Mouse (Mus musculus): ENCODE measurements around the gene Khdc4. TPM values are rescaled to one million over a fixed set of nuclear protein-coding genes. Genes with fewer than 3 reads are reported as not detected.

The Khdc4 gene
- total RNA-seq, 2 experiments from 2014 or later: 51.5 to 61.6 TPM

- peak in 1 of 2 experiments; percentile 28 for DNase-seq (ENCODE audit: low spot score in 2 of 2)
Observed at GRCm38 (mm10) chr3:88717198-88717798, 31.7 kb downstream of the Khdc4 start.

GRCm38 (mm10) chr3:88717831-88718230 is 32.2 kb downstream of the Khdc4 start:
- no peak for DNase-seq (ENCODE audit: low spot score in 2 of 2)

GRCm38 (mm10) chr3:88719098-88719497 is 33.5 kb downstream of the Khdc4 start:
- DNase-seq (ENCODE audit: low spot score in 2 of 2): no peak

GRCm38 (mm10) chr3:88736556-88736955 is 51.0 kb downstream of the Khdc4 start:
- no peak for DNase-seq (ENCODE audit: low spot score in 2 of 2)

- peak in 1 of 2 experiments; percentile 52 for DNase-seq (ENCODE audit: low spot score in 2 of 2)
Observed at GRCm38 (mm10) chr3:88738641-88739040, 53.0 kb downstream of the Khdc4 start.

GRCm38 (mm10) chr3:88740147-88740546 is 54.5 kb downstream of the Khdc4 start:
- no peak for DNase-seq (ENCODE audit: low spot score in 2 of 2)

GRCm38 (mm10) chr3:88745534-88745933 is 59.9 kb downstream of the Khdc4 start:
- no peak for DNase-seq (ENCODE audit: low spot score in 2 of 2)

GRCm38 (mm10) chr3:88746139-88746870 is 60.7 kb downstream of the Khdc4 start:
- DNase-seq (ENCODE audit: low spot score in 2 of 2): no peak

GRCm38 (mm10) chr3:88746871-88747231 is 61.2 kb downstream of the Khdc4 start:
- no peak for DNase-seq (ENCODE audit: low spot score in 2 of 2)

- no peak for DNase-seq (ENCODE audit: low spot score in 2 of 2)
Observed at GRCm38 (mm10) chr3:88754283-88754682, 68.7 kb downstream of the Khdc4 start.

GRCm38 (mm10) chr3:88755541-88755940 is 69.9 kb downstream of the Khdc4 start:
- DNase-seq (ENCODE audit: low spot score in 2 of 2): no peak

- DNase-seq (ENCODE audit: low spot score in 2 of 2): peak in 1 of 2 experiments; percentile 60
Observed at GRCm38 (mm10) chr3:88756276-88756675, 70.7 kb downstream of the Khdc4 start.

GRCm38 (mm10) chr3:88758045-88758500 is 72.5 kb downstream of the Khdc4 start:
- DNase-seq (ENCODE audit: low spot score in 2 of 2): peak; percentile 78 to 93

- no peak for DNase-seq (ENCODE audit: low spot score in 2 of 2)
Observed at GRCm38 (mm10) chr3:88761619-88762018, 76.0 kb downstream of the Khdc4 start.

GRCm38 (mm10) chr3:88762401-88762831 is 76.8 kb downstream of the Khdc4 start:
- no peak for DNase-seq (ENCODE audit: low spot score in 2 of 2)

Other genes with a start within 250 kb of the Khdc4 start
- 10 to 100 TPM; 33.1 to 38.1 TPM for gene Sema4a, start 224.6 kb upstream of the Khdc4 start, total RNA-seq (2021)
- gene Lmna, start 175.8 kb upstream of the Khdc4 start, total RNA-seq (2021): 10 to 100 TPM; 42.0 to 49.3 TPM
- gene Mex3a, start 153.4 kb upstream of the Khdc4 start, total RNA-seq (2021): 10 to 100 TPM in 1 of 2 experiments, 1 to 10 TPM in 1; 9.0 to 10.7 TPM
- not detected for gene Rab25, start 137.5 kb upstream of the Khdc4 start, total RNA-seq (2021)
- gene Lamtor2, start 132.7 kb upstream of the Khdc4 start, total RNA-seq (2021): 100 to 1,000 TPM in 1 of 2 experiments, 10 to 100 TPM in 1; 96.1 to 113 TPM
- 10 to 100 TPM; 77.3 to 81.8 TPM for gene Ubqln4, start 132.0 kb upstream of the Khdc4 start, total RNA-seq (2021)
- gene Ssr2, start 109.9 kb upstream of the Khdc4 start, total RNA-seq (2021): 100 to 1,000 TPM; 110 to 120 TPM
- gene Arhgef2, start 79.8 kb upstream of the Khdc4 start, total RNA-seq (2021): 100 to 1,000 TPM; 258 to 259 TPM
- gene Rxfp4, start 32.7 kb upstream of the Khdc4 start, total RNA-seq (2021): not detected
- 10 to 100 TPM; 49.7 to 57.7 TPM for gene Rit1, start 31.0 kb downstream of the Khdc4 start, total RNA-seq (2021)
- gene Syt11, start 89.4 kb downstream of the Khdc4 start, total RNA-seq (2021): 100 to 1,000 TPM; 500 to 510 TPM
- 10 to 100 TPM; 42.1 to 45.4 TPM for gene Gon4l, start 149.4 kb downstream of the Khdc4 start, total RNA-seq (2021)
- gene Msto1, start 228.2 kb downstream of the Khdc4 start, total RNA-seq (2021): 10 to 100 TPM; 25.5 to 28.4 TPM